Mouse (Mus musculus) gastrocnemius, adult 2 months (tissue): ENCODE results near the gene B3gat3. TPM values are rescaled to one million over a fixed set of nuclear protein-coding genes. Genes with fewer than 3 reads are reported as not detected.
"Not testable (repeated sequence)": the region's sequence is repeated elsewhere in the genome, so short reads cannot be mapped to it uniquely, and the experiment has no call there.

Experiments used
- DNase-seq: peaks from one replicate; pipeline ENCODE4 v3.0.0; 2022
- H3K27ac ChIP-seq: fragments of 200-600 bp; 2 replicates; pipeline ENCODE4 v1.8.1; 2022; ENCODE audit warnings: mild to moderate bottlenecking
- H3K4me3 ChIP-seq: fragments of 200-600 bp; 2 replicates; pipeline ENCODE4 v1.8.1; 2022; ENCODE audit warnings: mild to moderate bottlenecking, moderate library complexity
- CTCF ChIP-seq: fragments of 200-600 bp; IDR thresholded peaks from 2 replicates; pipeline ENCODE4 v1.8.1; 2022; ENCODE audit warnings: antibody characterized with exemption, mild to moderate bottlenecking, moderate library complexity
- intact Hi-C: fragments of 180-260 bp; cut with DNase I; formaldehyde crosslinking; loops from one replicate; pipeline ENCODE4 v1.15.1; 2025
- long read RNA-seq, 2 experiments: library from polyadenylated mRNA; stranded (forward); transcript quantifications; one replicate each; pipeline ENCODE4 v2.0.0; 2021
- total RNA-seq, 2 experiments: library from RNA; stranded (reverse); gene quantifications; 2 replicates each; pipeline ENCODE4 v1.2.3; 2021

Gene B3gat3
- total RNA-seq: 10 to 100 TPM; 32.2 to 35.7 TPM
- long read RNA-seq, experiment 1, transcript B3gat3-201 (5 exons, 1,603 nt): major isoform, 37 of 45 reads
- long read RNA-seq, experiment 1, partial matches to known transcripts: 3 of 45 reads
- long read RNA-seq, experiment 1, other reads (novel, unspliced or antisense): 2 of 45 reads
- long read RNA-seq, experiment 2, transcript B3gat3-201 (5 exons, 1,603 nt): major isoform, 39 of 51 reads
- long read RNA-seq, experiment 2, partial matches to known transcripts: 4 of 51 reads
- long read RNA-seq, experiment 2, other reads (novel, unspliced or antisense): 4 of 51 reads

- DNase-seq: peak; percentile 98
- Histone ChIP-seq H3K27ac (peak within 1 kb of the TSS; percentile 96), H3K4me3 (peak within 1 kb of the TSS; percentile 83)
- intact Hi-C loops: loop anchor here (2.0 kb wide), 1 partner anchor 47 kb away; the partner anchor contains the start of gene Eef1g
- no peak for TF ChIP-seq CTCF
These were observed at the start of gene B3gat3 for GRCm38 (mm10) chr19:8920073-8920736. B3gat3 (plus strand) TSS chr19:8920374.

- not testable (repeated sequence) for DNase-seq
- Histone ChIP-seq H3K27ac (peak overlapping the region; percentile 94), H3K4me3 (peak overlapping the region; percentile 94)
- intact Hi-C loops: loop anchor here (2.0 kb wide), 1 partner anchor 28 kb away; the partner anchor contains the start of gene Ganab
These were observed 49.8 kb upstream of the B3gat3 start for GRCm38 (mm10) chr19:8870381-8870780.

GRCm38 (mm10) chr19:8870838-8871237 is 49.3 kb upstream of the B3gat3 start:
- no peak for DNase-seq
- intact Hi-C loops: loop anchor here (1.0 to 2.0 kb wide), 2 partner anchors 28 to 97 kb away; partner anchors contain the start of gene Ganab
- Histone ChIP-seq H3K27ac (peak overlapping the region; percentile 94), H3K4me3 (peak overlapping the region; percentile 94)
- TF ChIP-seq CTCF: no peak

GRCm38 (mm10) chr19:8871267-8872186 is 48.6 kb upstream of the B3gat3 start, which contains the start of gene Ubxn1:
Ubxn1 (plus strand) TSS chr19:8871496.
- intact Hi-C loops: loop anchor here (1.0 to 2.0 kb wide), 2 partner anchors 27 to 97 kb away; partner anchors contain the start of gene Ganab
- Histone ChIP-seq H3K27ac (peak within 1 kb of the TSS; percentile 94), H3K4me3 (peak within 1 kb of the TSS; percentile 94)
- DNase-seq: peak; percentile 98
- TF ChIP-seq CTCF: no peak; the same call in 1 of the 2 replicates

- no peak for TF ChIP-seq CTCF
- peak overlapping the region; percentile 94 for H3K4me3 ChIP-seq
- H3K27ac ChIP-seq: peak overlapping the region; percentile 94
- no peak for DNase-seq
- intact Hi-C loops: no loop called here
These were observed 47.8 kb upstream of the B3gat3 start for GRCm38 (mm10) chr19:8872266-8872840.

GRCm38 (mm10) chr19:8875031-8875430 is 45.1 kb upstream of the B3gat3 start:
- no peak for TF ChIP-seq CTCF
- DNase-seq: peak; percentile 65
- Histone ChIP-seq H3K4me3 (peak overlapping the region; percentile 20), H3K27ac (peak overlapping the region; percentile 94)
- intact Hi-C loops: no loop called here

GRCm38 (mm10) chr19:8880311-8881033 is 39.7 kb upstream of the B3gat3 start, which contains the start of gene Uqcc3:
Uqcc3 (minus strand) TSS chr19:8880923.
- H3K27ac ChIP-seq: peak within 1 kb of the TSS; percentile 89
- TF ChIP-seq CTCF: no peak
- H3K4me3 ChIP-seq: peak within 1 kb of the TSS; percentile 83
- intact Hi-C loops: no loop called here
- peak; percentile 93 for DNase-seq

- intact Hi-C loops: no loop called here
- DNase-seq: no peak
- Histone ChIP-seq H3K27ac (peak overlapping the region; percentile 89), H3K4me3 (peak overlapping the region; percentile 83)
- TF ChIP-seq CTCF: no peak
These were observed 39.2 kb upstream of the B3gat3 start for GRCm38 (mm10) chr19:8881034-8881392.

- Histone ChIP-seq H3K4me3 (no peak within 1 kb of the TSS), H3K27ac (no peak within 1 kb of the TSS)
- no peak for DNase-seq
- intact Hi-C loops: no loop called here
- no peak for TF ChIP-seq CTCF
These were observed 36.6 kb upstream of the B3gat3 start, which contains the start of the genes Lbhd1 and Gm49403 for GRCm38 (mm10) chr19:8883616-8884015. Lbhd1 (plus strand) TSS chr19:8883732. Gm49403 (plus strand) TSS chr19:8883930.

GRCm38 (mm10) chr19:8886916-8887584 is 33.1 kb upstream of the B3gat3 start:
- no peak for DNase-seq
- TF ChIP-seq CTCF: no peak
- intact Hi-C loops: no loop called here
- Histone ChIP-seq H3K27ac (no peak overlapping the region), H3K4me3 (no peak overlapping the region)
